ENCODE assay signal across 8 mouse cellular contexts in the genomic region with DNA sequence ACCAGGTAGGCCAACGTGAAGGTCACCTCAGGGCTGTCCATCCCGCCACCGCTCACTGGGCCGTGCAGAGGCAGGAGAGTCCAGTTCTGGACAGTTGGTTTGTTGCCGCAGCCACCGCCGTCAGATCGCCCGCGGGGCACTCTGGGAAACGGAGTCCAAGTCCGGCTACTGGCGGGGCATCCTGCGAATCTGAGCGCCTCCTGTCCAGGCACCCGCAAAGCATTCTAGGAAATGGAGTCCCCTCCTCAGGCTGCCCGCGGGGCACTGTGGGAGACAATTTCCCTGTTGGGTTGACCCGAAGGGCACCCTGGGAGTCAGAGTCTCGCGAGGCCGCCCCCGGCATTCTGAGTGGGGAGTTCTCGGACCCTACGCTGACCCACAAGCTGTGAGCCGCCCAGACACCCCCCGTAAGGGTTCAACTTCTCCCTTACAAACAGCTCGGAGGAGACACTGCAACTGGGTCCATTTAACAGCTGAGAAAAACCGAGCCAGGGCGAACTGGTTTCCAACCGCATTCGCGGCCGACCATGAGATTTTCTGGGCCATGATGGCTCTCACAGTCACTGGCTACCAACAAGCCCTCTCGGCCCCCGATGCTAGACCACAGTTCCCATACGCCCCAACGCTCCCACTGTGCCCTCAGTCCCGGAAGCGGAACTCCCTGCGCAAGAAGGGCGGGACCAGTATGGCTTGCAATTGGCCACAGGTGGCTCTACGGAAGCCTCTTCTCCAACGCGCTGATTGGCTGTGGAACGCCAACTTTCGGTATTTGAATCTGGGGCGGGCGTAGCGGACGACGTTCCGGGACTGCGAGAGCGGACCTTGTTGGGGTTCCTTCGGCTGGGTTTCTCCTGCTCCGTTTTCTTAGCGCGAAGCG. TPM values are rescaled to one million over a fixed set of nuclear protein-coding genes. Genes with fewer than 3 reads are reported as not detected.
A peak's percentile ranks its signal among the peaks of the same experiment; 100 is the strongest.
DNase-seq lines count a peak whose midpoint lies in the region; ATAC-seq lines count a peak whose summit lies in the region.

TSS of gene Tacc3 (plus strand) at position 342 of the 877 bp plus-strand sequence.
TSS of gene Tmem129 (minus strand) at position 630 of the 877 bp plus-strand sequence.

- peak; percentile 100 for DNase-seq in adipocyte (ENCODE audit: low spot score)
- peak; percentile 99 for DNase-seq in embryo, embryonic 10 days (ENCODE audit: low spot score)
- DNase-seq in gastrocnemius, postnatal 10 days = peak; percentile 93
- peak; percentile 98 for DNase-seq in induced T-regulatory cell, adult 2 months (ENCODE audit: low read depth)
- peak; percentile 97 to 99 for DNase-seq in left cerebral cortex, adult 9 months (ENCODE audit: low spot score in 2 of 2)
- peak; percentile 96 for DNase-seq in right cerebral cortex, postnatal 14 days
- peak; percentile 97 to 98 for DNase-seq in urinary bladder, postnatal 36 days (ENCODE audit: low spot score in 2 of 2)

- ATAC-seq in megakaryocyte progenitor cell, adult 5-6 weeks (replicated peaks; ENCODE audit: poor library complexity) = peak; percentile 83

RNA-seq across cellular contexts. Expression of gene Tacc3, which starts in this region (rescaled TPM):
- total RNA-seq in gastrocnemius, postnatal 10 days (2021) = 10 to 100 TPM; 15.7 to 19.8 TPM
- 180 and 190 TPM in 2 replicates for total RNA-seq in megakaryocyte progenitor cell, adult 5-6 weeks (2015)
- 184 and 199 TPM in 2 replicates for total RNA-seq in megakaryocyte progenitor cell, adult 5-6 weeks (2017)

RNA-seq across cellular contexts. Expression of gene Tmem129, which starts in this region (rescaled TPM):
- 10 to 100 TPM; 16.0 to 17.7 TPM for total RNA-seq in gastrocnemius, postnatal 10 days (2021)
- total RNA-seq in megakaryocyte progenitor cell, adult 5-6 weeks (2015) = 15.9 and 17.5 TPM in 2 replicates
- total RNA-seq in megakaryocyte progenitor cell, adult 5-6 weeks (2017) = 17.8 and 23.7 TPM in 2 replicates

Comparison
In these comparisons a context has a peak if more than half of its experiments do, and no peak if none do; other contexts are left out.
1. Peak in every context shown above with its lines: DNase-seq and ATAC-seq.
2. RNA of gene Tacc3 (total RNA-seq): 180 to 199 TPM in megakaryocyte progenitor cell, adult 5-6 weeks; 15.7 to 19.8 TPM in gastrocnemius, postnatal 10 days; every median in the first group is over 4 times any median in the second.